Mouse (Mus musculus): ENCODE measurements at regions not wholly inside any gene's neighbourhood (a gene's known extent, or its start where the extent isn't known, plus 50 kb on each side); places are given as distances from the start of the nearest gene placed in this dataset.

- DNase-seq (ENCODE audit: low spot score in 2 of 2), result no peak
These were observed 221.9 kb downstream of the Gm9733 start for GRCm38 (mm10) chr3:15110037-15110748.

GRCm38 (mm10) chr3:15112177-15112838 is 219.8 kb downstream of the Gm9733 start:
- DNase-seq (ENCODE audit: low spot score in 2 of 2), result no peak

GRCm38 (mm10) chr3:15118634-15119356 is 213.3 kb downstream of the Gm9733 start:
- DNase-seq (ENCODE audit: low spot score in 2 of 2), result no peak

GRCm38 (mm10) chr3:15126736-15127135 is 205.4 kb downstream of the Gm9733 start:
- DNase-seq (ENCODE audit: low spot score in 2 of 2), result no peak

GRCm38 (mm10) chr3:15128370-15128769 is 203.7 kb downstream of the Gm9733 start:
- no peak for DNase-seq (ENCODE audit: low spot score in 2 of 2)

GRCm38 (mm10) chr3:15128960-15129359 is 203.1 kb downstream of the Gm9733 start:
- DNase-seq (ENCODE audit: low spot score in 2 of 2), result no peak

GRCm38 (mm10) chr3:15129729-15130369 is 202.3 kb downstream of the Gm9733 start:
- DNase-seq (ENCODE audit: low spot score in 2 of 2), result no peak

GRCm38 (mm10) chr3:15132136-15132535 is 200.0 kb downstream of the Gm9733 start:
- DNase-seq (ENCODE audit: low spot score in 2 of 2), result no peak

- DNase-seq (ENCODE audit: low spot score in 2 of 2), result no peak
These were observed 192.6 kb downstream of the Gm9733 start for GRCm38 (mm10) chr3:15139550-15139949.

- no peak for DNase-seq (ENCODE audit: low spot score in 2 of 2)
These were observed 178.4 kb downstream of the Gm9733 start for GRCm38 (mm10) chr3:15153710-15154109.

- peak; percentile 76 to 78 for DNase-seq (ENCODE audit: low spot score in 2 of 2)
These were observed 177.9 kb downstream of the Gm9733 start for GRCm38 (mm10) chr3:15154153-15154552.

- no peak for DNase-seq (ENCODE audit: low spot score in 2 of 2)
These were observed 175.4 kb downstream of the Gm9733 start for GRCm38 (mm10) chr3:15156681-15157080.

GRCm38 (mm10) chr3:15157842-15158241 is 174.3 kb downstream of the Gm9733 start:
- no peak for DNase-seq (ENCODE audit: low spot score in 2 of 2)

- DNase-seq (ENCODE audit: low spot score in 2 of 2), result no peak
These were observed 173.2 kb downstream of the Gm9733 start for GRCm38 (mm10) chr3:15158926-15159325.

- no peak for DNase-seq (ENCODE audit: low spot score in 2 of 2)
These were observed 172.0 kb downstream of the Gm9733 start for GRCm38 (mm10) chr3:15159965-15160714.

GRCm38 (mm10) chr3:15175811-15176210 is 156.3 kb downstream of the Gm9733 start:
- no peak for DNase-seq (ENCODE audit: low spot score in 2 of 2)

- DNase-seq (ENCODE audit: low spot score in 2 of 2), result no peak
These were observed 152.9 kb downstream of the Gm9733 start for GRCm38 (mm10) chr3:15179079-15179812.

- DNase-seq (ENCODE audit: low spot score in 2 of 2), result no peak
These were observed 151.0 kb downstream of the Gm9733 start for GRCm38 (mm10) chr3:15181111-15181510.

- DNase-seq (ENCODE audit: low spot score in 2 of 2), result no peak
These were observed 145.4 kb downstream of the Gm9733 start for GRCm38 (mm10) chr3:15186731-15187130.

- DNase-seq (ENCODE audit: low spot score in 2 of 2), result peak; percentile 75 to 82
These were observed 137.7 kb downstream of the Gm9733 start for GRCm38 (mm10) chr3:15194362-15194761.
